Mouse (Mus musculus): ENCODE measurements at regions not wholly inside any gene's neighbourhood (a gene's known extent, or its start where the extent isn't known, plus 50 kb on each side); places are given as distances from the start of the nearest gene placed in this dataset.

- no peak for TF ChIP-seq CTCF (conservative IDR thresholded peaks at IDR 0.05 in 1 of 2, IDR thresholded peaks at IDR 0.05 in 1 of 2; ENCODE audit: low read depth in 2 of 2, low read length in 2 of 2)
- no peak for TF ChIP-seq BHLHE40 (IDR thresholded peaks at IDR 0.05; ENCODE audit: low read depth, low read length)
- TF ChIP-seq POLR2A (IDR thresholded peaks at IDR 0.05; ENCODE audit: low read depth, low read length) = no peak
- TF ChIP-seq SMC3 (IDR thresholded peaks at IDR 0.05; ENCODE audit: low read depth, low read length) = no peak
- no peak for TF ChIP-seq MEF2A (IDR thresholded peaks at IDR 0.05; ENCODE audit: borderline replicate concordance, low read depth, low read length)
- no peak for TF ChIP-seq NELFE (IDR thresholded peaks at IDR 0.05; ENCODE audit: low read depth, low read length)
- TF ChIP-seq JUND (conservative IDR thresholded peaks at IDR 0.05; ENCODE audit: low read depth, low read length) = no peak
- no peak for TF ChIP-seq USF1 (IDR thresholded peaks at IDR 0.05; ENCODE audit: low read depth, low read length)
- no peak for TF ChIP-seq POLR2AphosphoS2 (IDR thresholded peaks at IDR 0.05; ENCODE audit: low read depth, low read length)
These were observed 242.8 kb downstream of the Snx10 start for GRCm38 (mm10) chr6:51766482-51766881.
